In genomic region chr13:5347503-5348469, GRCm38 (mm10) we compare ENCODE assay signal across 10 mouse cellular contexts.
A peak's percentile ranks its signal among the peaks of the same experiment; 100 is the strongest.
DNase-seq lines count a peak whose midpoint lies in the region; ATAC-seq lines count a peak whose summit lies in the region.
"Had no signal": no experiment of that assay in that cellular context is flagged by ENCODE, and none has a peak within 500 bp of the region (broad histone marks: within the 10 kb centered on the region; RNA-seq: fewer than 3 reads in every experiment).

No protein-coding gene starts in this region.

- WGBS in kidney, embryonic 16.5 days = 67% methylated on average over 6 of the region's 6 CpGs
- WGBS in forebrain, embryonic 11.5 days = 78% methylated on average over 6 of the region's 6 CpGs

- no peak overlapping the region for H3K4me2 ChIP-seq in kidney, embryonic 16.5 days (replicated peaks; ENCODE audit: low read depth, low read length)
- no peak overlapping the region for H3K4me2 ChIP-seq in forebrain, embryonic 11.5 days (ENCODE audit: low read depth, low read length, severe bottlenecking)

- DNase-seq in embryo, embryonic 10 days (ENCODE audit: low spot score) = peak; percentile 32
- DNase-seq in embryo, embryonic 9.5 days (ENCODE audit: extremely low spot score) = no peak
- peak; percentile 61 for DNase-seq in NIH3T3 (ENCODE audit: low read depth)
- peak; percentile 56 to 63 for DNase-seq in heart, adult 18-20 months
- DNase-seq in left cerebral cortex, postnatal 36 days (ENCODE audit: low spot score in 2 of 2) = peak; percentile 8 to 9
- no peak for DNase-seq in forebrain, embryonic 11.5 days (ENCODE audit: low spot score)
- DNase-seq: cerebellum, adult 8-10 months; liver had no signal

- H3K4me1 ChIP-seq in kidney, embryonic 16.5 days (ENCODE audit: insufficient read depth, low read length) = no peaks in the 10 kb centered on the region
- no peaks in the 10 kb centered on the region for H3K4me1 ChIP-seq in forebrain, embryonic 11.5 days (replicated peaks; ENCODE audit: control insufficient read depth, insufficient read depth, low read length)

- no peak overlapping the region for H3K9ac ChIP-seq in kidney, embryonic 16.5 days (replicated peaks; ENCODE audit: low read length)
- no peak overlapping the region for H3K9ac ChIP-seq in forebrain, embryonic 11.5 days (ENCODE audit: low read length)

- no peak for ATAC-seq in kidney, embryonic 16.5 days (ENCODE audit: low FRiP score, low TSS enrichment)
- ATAC-seq in forebrain, embryonic 11.5 days (replicated peaks; ENCODE audit: low FRiP score) = no peak
- no peak for ATAC-seq in megakaryocyte progenitor cell, adult 5-6 weeks (replicated peaks; ENCODE audit: poor library complexity)

- no peak overlapping the region for H3K27ac ChIP-seq in kidney, embryonic 16.5 days (ENCODE audit: low read length)
- H3K27ac ChIP-seq in forebrain, embryonic 11.5 days (ENCODE audit: low read depth, low read length) = no peak overlapping the region

- no peak overlapping the region for H3K4me3 ChIP-seq in kidney, embryonic 16.5 days (ENCODE audit: low read length)
- no peak overlapping the region for H3K4me3 ChIP-seq in forebrain, embryonic 11.5 days (ENCODE audit: low read depth, low read length)

- no peaks in the 10 kb centered on the region for H3K27me3 ChIP-seq in kidney, embryonic 16.5 days (ENCODE audit: insufficient read depth, low read length)
- no peaks in the 10 kb centered on the region for H3K27me3 ChIP-seq in forebrain, embryonic 11.5 days (ENCODE audit: control insufficient read depth, insufficient read depth, low read length)

- intact Hi-C loops in left cerebral cortex, postnatal 36 days (cut with DNase I) = no loop called here

- H3K9me3 ChIP-seq in kidney, embryonic 16.5 days (ENCODE audit: low read length) = no peaks in the 10 kb centered on the region
- no peaks in the 10 kb centered on the region for H3K9me3 ChIP-seq in forebrain, embryonic 11.5 days (ENCODE audit: control insufficient read depth, low read length)

- no peaks in the 10 kb centered on the region for H3K36me3 ChIP-seq in kidney, embryonic 16.5 days (ENCODE audit: insufficient read depth, low read length)
- H3K36me3 ChIP-seq in forebrain, embryonic 11.5 days (ENCODE audit: control insufficient read depth, insufficient read depth, low read length) = no peaks in the 10 kb centered on the region

Comparison
In these comparisons a context has a peak if more than half of its experiments do, and no peak if none do; other contexts are left out.
1. DNase-seq: peak in embryo, embryonic 10 days (single experiment), NIH3T3 (single experiment), heart, adult 18-20 months (2 of 2) and left cerebral cortex, postnatal 36 days (2 of 2); none in embryo, embryonic 9.5 days (single experiment) and forebrain, embryonic 11.5 days (single experiment).